In the genomic region with DNA sequence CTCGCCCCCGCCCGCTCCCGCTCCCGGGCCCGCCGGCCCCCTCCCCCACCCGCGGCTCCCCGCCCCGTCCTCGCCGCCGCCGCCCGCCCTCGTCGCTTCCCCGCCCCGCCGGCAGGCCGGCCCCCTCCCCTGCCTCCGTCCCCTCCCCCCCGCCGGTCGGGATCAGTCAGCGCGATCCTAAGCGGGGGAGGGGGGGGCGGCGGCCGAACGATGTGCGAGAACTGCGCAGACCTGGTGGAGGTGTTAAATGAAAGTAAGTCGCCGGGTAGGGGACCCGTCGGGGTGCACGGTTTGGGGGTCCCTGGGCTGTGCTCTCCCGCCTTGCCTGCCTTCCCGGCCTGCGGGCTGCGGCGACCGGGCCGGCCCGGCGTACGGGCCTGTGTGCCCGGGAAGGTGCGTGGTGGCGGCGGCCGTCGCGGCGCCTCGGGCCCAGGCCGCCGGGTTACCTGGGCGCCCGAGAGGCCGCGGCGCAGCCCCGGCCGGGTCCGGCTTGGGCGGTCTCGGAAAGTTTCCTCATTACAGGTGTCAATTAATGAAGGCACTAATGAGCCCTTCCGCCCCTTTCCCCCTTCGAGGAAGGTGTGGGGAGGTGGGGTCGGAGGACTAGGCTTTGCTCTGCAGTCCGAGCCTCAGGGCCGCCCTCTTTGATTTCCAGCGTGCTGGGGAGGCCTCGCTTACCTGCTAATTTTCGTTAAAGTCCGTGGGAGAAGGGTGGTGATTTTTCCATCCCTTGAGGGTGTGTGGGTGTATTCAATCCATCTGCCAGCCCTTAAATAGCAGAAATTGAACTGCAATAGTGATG, we compare ENCODE assay signal across 8 mouse cellular contexts. TPM values are rescaled to one million over a fixed set of nuclear protein-coding genes. Genes with fewer than 3 reads are reported as not detected.
DNase-seq lines count a peak whose midpoint lies in the region; ATAC-seq lines count a peak whose summit lies in the region.

Usp34 (plus strand) TSS at position 132 of the 802 bp plus-strand sequence.

- peak within 1 kb of the TSS; percentile 94 for H3K4me3 ChIP-seq in embryonic facial prominence, embryonic 15.5 days (replicated peaks)
- H3K4me3 ChIP-seq in kidney, embryonic 14.5 days (ENCODE audit: low read length): peak within 1 kb of the TSS; percentile 96
- H3K4me3 ChIP-seq in liver, embryonic 11.5 days (ENCODE audit: low read depth, low read length): peak within 1 kb of the TSS; percentile 95

- peak; percentile 71 for ATAC-seq in embryonic facial prominence, embryonic 15.5 days (ENCODE audit: insufficient number of reproducible peaks, low FRiP score, low TSS enrichment, low read depth)
- ATAC-seq in kidney, embryonic 14.5 days (ENCODE audit: low FRiP score, low TSS enrichment): peak; percentile 55
- peak; percentile 63 for ATAC-seq in liver, embryonic 11.5 days (replicated peaks; ENCODE audit: low FRiP score)

- H3K9me3 ChIP-seq in embryonic facial prominence, embryonic 15.5 days (replicated peaks): no peaks in the 10 kb centered on the region
- H3K9me3 ChIP-seq in kidney, embryonic 14.5 days (ENCODE audit: control insufficient read depth, low read length): no peaks in the 10 kb centered on the region
- H3K9me3 ChIP-seq in liver, embryonic 11.5 days (ENCODE audit: control insufficient read depth, low read length): no peaks in the 10 kb centered on the region

- peaks cover 7% of the 10 kb centered on the region; the same call in 1 of the 2 replicates for H3K4me1 ChIP-seq in embryonic facial prominence, embryonic 15.5 days
- peaks cover 4% of the 10 kb centered on the region; the same call in 1 of the 2 replicates for H3K4me1 ChIP-seq in kidney, embryonic 14.5 days (ENCODE audit: control insufficient read depth, insufficient read depth, low read length)
- H3K4me1 ChIP-seq in liver, embryonic 11.5 days (replicated peaks; ENCODE audit: control insufficient read depth, insufficient read depth, low read length): peaks cover 12% of the 10 kb centered on the region

- under 1% methylated on average over 35 of the region's 80 CpGs for WGBS in embryonic facial prominence, embryonic 15.5 days
- under 1% methylated on average over 45 of the region's 80 CpGs for WGBS in kidney, embryonic 14.5 days
- under 1% methylated on average over 60 of the region's 80 CpGs for WGBS in liver, embryonic 11.5 days

- peak; percentile 72 for DNase-seq in A20 (ENCODE audit: low read depth, low spot score)
- DNase-seq in adrenal gland, postnatal 36 days: peak; percentile 85 to 93
- peak; percentile 60 to 62 for DNase-seq in heart, adult 9 months (ENCODE audit: low spot score in 2 of 2)
- DNase-seq in liver, embryonic 11.5 days (ENCODE audit: low spot score): peak; percentile 80
- peak; percentile 70 for DNase-seq in naive thymus-derived CD4-positive, alpha-beta T cell, adult 2 months (ENCODE audit: low read depth)
- DNase-seq in splenic B cell, adult 2 months (ENCODE audit: low read depth, low spot score): peak; percentile 63

- H3K27ac ChIP-seq in embryonic facial prominence, embryonic 15.5 days (replicated peaks): peak within 1 kb of the TSS; percentile 100
- peak within 1 kb of the TSS; percentile 96 for H3K27ac ChIP-seq in kidney, embryonic 14.5 days (ENCODE audit: low read depth, low read length)
- H3K27ac ChIP-seq in liver, embryonic 11.5 days (ENCODE audit: low read depth, low read length): peak within 1 kb of the TSS; percentile 98

- H3K4me2 ChIP-seq in embryonic facial prominence, embryonic 15.5 days (replicated peaks): peak within 1 kb of the TSS; percentile 65
- peak within 1 kb of the TSS; percentile 61 for H3K4me2 ChIP-seq in kidney, embryonic 14.5 days (replicated peaks; ENCODE audit: low read depth, low read length)
- H3K4me2 ChIP-seq in liver, embryonic 11.5 days: peak within 1 kb of the TSS; percentile 77

- H3K9ac ChIP-seq in embryonic facial prominence, embryonic 15.5 days: peak within 1 kb of the TSS; percentile 98
- peak within 1 kb of the TSS; percentile 92 for H3K9ac ChIP-seq in kidney, embryonic 14.5 days (ENCODE audit: low read depth, low read length)
- H3K9ac ChIP-seq in liver, embryonic 11.5 days (ENCODE audit: low read depth, low read length): peak within 1 kb of the TSS; percentile 99

- no peaks in the 10 kb centered on the region for H3K36me3 ChIP-seq in embryonic facial prominence, embryonic 15.5 days
- no peaks in the 10 kb centered on the region for H3K36me3 ChIP-seq in kidney, embryonic 14.5 days (ENCODE audit: control insufficient read depth, insufficient read depth, low read length)
- H3K36me3 ChIP-seq in liver, embryonic 11.5 days (ENCODE audit: control insufficient read depth, insufficient read depth, low read length): no peaks in the 10 kb centered on the region; the same call in 1 of the 2 replicates
- 0 out of 2 replicates have a peak, but pooled peaks cover 2% of the 10 kb centered on the region for H3K36me3 ChIP-seq in splenic B cell, adult 2 months (ENCODE audit: control insufficient read depth, insufficient read depth, low read length, poor library complexity, severe bottlenecking)

- H3K27me3 ChIP-seq in embryonic facial prominence, embryonic 15.5 days: no peaks in the 10 kb centered on the region
- H3K27me3 ChIP-seq in kidney, embryonic 14.5 days (ENCODE audit: control insufficient read depth, insufficient read depth, low read length): no peaks in the 10 kb centered on the region
- H3K27me3 ChIP-seq in liver, embryonic 11.5 days (replicated peaks; ENCODE audit: control insufficient read depth, insufficient read depth, low read length): no peaks in the 10 kb centered on the region
- H3K27me3 ChIP-seq in splenic B cell, adult 2 months (ENCODE audit: control insufficient read depth, insufficient read depth, low read length, poor library complexity, severe bottlenecking): no peaks in the 10 kb centered on the region

RNA-seq across cellular contexts. Expression of gene Usp34, which starts in this region (rescaled TPM):
- 10 to 100 TPM; 65.8 to 68.1 TPM for total RNA-seq in adrenal gland, postnatal 36 days (2021)
- polyA plus RNA-seq in embryonic facial prominence, embryonic 15.5 days (2015; fragmentation: Nextera tagmentation; extraction: Ambion mirVana): 25.5 and 26.6 TPM in 2 replicates
- 33.9 and 45.5 TPM in 2 replicates for polyA plus RNA-seq in kidney, embryonic 14.5 days (2014; fragmentation: Nextera tagmentation; extraction: Ambion mirVana)
- 19.7 and 21.8 TPM in 2 replicates for polyA plus RNA-seq in liver, embryonic 11.5 days (2014; fragmentation: Nextera tagmentation; extraction: Ambion mirVana)

Comparison
In these comparisons a context has a peak if more than half of its experiments do, and no peak if none do; other contexts are left out.
1. Peak in every context shown above with its lines: DNase-seq, ATAC-seq, H3K4me3 ChIP-seq and H3K27ac ChIP-seq.